Mouse (Mus musculus) cerebral cortex, adult 2 months (tissue): ENCODE measurements around the gene Tcf3.

Experiments used
- WGBS: fragments of 180-500 bp; shearing (Covaris S2); methylation state at CpG from one replicate; pipeline ENCODE4 v1.1.7; 2018; 5-methylcytosine and 5-hydroxymethylcytosine counted together

The Tcf3 gene

GRCm38 (mm10) chr10:80385811-80386734 lies 47.4 kb downstream of the Tcf3 start:
- WGBS = 2% methylated on average over 34 of the region's 34 CpGs

GRCm38 (mm10) chr10:80385310-80385709 lies 48.1 kb downstream of the Tcf3 start:
- WGBS = 13% methylated on average over 7 of the region's 7 CpGs

DNA sequence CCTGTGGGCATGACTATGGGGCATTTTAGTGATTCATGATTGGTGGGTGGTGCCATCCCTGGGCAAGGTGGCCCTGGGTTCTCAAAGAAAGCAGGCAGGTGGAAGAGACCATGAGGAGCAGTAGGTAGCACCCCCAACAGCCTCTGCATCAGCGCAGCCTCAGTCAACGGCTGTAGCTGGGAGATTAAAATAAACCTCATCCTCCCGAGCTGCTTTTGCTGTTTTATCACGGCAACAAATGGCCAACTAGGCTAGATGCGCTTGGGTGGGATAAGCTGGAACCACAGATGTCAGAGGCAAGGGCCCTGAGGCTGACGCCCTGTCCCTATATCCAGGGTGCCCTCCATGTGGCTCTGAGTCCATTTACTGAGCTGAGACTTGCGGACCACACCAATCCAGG lies 48.7 kb downstream of the Tcf3 start:
- 40% methylated on average over 7 of the region's 7 CpGs for WGBS

DNA sequence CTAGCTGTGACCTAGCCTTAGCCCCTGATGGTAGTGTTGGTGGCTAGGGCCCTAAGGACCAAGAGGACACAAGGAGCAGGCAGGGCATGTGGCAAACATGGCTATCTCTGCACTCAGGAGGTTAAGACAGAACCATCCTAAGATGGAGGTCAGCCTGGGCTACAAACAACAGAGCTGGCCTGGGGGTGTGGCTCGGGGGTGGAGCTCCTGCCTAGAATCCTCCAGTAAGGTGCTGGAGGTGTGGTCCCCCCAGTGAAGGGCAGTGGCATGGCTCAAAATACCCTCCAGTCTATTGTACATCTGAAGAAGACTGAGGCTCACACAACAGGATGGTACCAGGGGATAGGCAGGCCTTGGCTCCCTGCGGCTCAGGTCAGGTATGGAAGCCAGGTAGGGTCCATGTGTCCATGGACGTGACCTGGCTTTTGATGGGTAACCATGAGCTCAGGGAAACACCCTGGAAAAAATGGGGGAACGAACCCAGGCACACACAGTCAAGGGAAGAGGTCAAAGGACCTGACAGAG lies 49.3 kb downstream of the Tcf3 start:
- 85% methylated on average over 4 of the region's 4 CpGs for WGBS

GRCm38 (mm10) chr10:80383431-80383830 lies 50.0 kb downstream of the Tcf3 start:
- 57% methylated on average over 4 of the region's 4 CpGs for WGBS

GRCm38 (mm10) chr10:80382641-80383365 lies 50.6 kb downstream of the Tcf3 start:
- WGBS = 80% methylated on average over 7 of the region's 7 CpGs

DNA sequence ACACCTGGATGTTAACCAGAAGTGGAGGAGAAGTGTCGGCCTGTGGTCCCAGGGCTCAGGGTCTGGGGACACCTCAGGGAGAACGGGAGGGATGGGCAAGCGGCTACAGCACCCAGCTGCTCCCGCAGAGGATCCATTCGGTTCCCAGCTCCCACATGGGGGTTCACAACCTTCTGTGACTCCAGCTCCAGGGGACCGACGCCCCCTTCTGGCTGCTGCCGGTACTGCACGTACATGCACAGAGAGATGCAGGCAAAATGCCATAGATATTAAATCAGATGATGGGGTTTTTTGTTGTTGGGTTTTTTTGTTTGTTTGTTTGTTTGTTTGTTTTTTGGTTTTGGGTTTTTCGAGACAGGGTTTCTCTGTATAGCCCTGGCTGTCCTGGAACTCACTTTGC lies 55.7 kb downstream of the Tcf3 start:
- 58% methylated on average over 10 of the region's 10 CpGs for WGBS

DNA sequence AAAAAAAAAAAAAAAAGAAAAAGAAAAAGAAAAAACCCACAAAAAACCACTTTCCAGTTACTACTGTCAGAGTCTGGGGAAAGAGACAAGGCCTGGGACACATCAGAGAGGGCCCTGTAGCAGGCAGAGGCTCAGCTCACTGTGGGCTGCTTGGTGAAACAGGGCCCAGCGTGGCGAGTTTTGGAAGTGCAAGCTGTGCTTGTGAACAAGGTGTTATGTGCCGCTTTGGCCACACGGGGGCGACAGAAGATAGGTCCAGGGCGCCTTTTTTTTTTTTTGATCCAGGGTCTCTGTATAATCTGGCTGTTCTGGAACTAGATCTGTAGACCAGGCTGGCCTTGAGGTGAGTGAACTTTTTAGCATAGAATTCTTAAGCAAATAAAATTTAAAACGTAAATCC lies 57.3 kb downstream of the Tcf3 start:
- 2% methylated on average over 7 of the region's 7 CpGs for WGBS

GRCm38 (mm10) chr10:80374063-80374462 lies 59.4 kb downstream of the Tcf3 start:
- 30% methylated on average over 6 of the region's 6 CpGs for WGBS

DNA sequence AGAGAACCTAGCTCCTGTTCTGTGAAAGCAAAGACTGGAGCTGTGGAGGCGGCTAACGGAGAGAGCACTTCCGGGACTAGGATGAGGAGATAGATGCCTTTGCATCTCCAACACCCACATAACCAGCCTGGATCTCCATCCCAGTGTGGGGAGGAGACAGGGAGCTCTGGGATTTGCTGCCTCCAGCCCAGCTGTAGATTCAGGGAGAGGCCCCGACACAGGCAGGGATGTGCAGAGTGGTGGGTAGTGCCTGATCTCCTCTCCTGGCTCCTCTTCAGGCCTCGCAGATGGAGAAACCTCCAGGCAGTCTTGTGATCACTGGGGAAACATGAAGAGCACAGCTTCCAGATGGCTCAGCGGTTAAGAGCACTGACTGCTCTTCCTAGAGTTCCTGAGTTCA lies 60.7 kb downstream of the Tcf3 start:
- 42% methylated on average over 6 of the region's 6 CpGs for WGBS

- WGBS = 63% methylated on average over 9 of the region's 9 CpGs
Observed at GRCm38 (mm10) chr10:80371983-80372382, 61.5 kb downstream of the Tcf3 start.

GRCm38 (mm10) chr10:80371411-80371966 lies 62.0 kb downstream of the Tcf3 start:
- WGBS = 16% methylated on average over 12 of the region's 12 CpGs

DNA sequence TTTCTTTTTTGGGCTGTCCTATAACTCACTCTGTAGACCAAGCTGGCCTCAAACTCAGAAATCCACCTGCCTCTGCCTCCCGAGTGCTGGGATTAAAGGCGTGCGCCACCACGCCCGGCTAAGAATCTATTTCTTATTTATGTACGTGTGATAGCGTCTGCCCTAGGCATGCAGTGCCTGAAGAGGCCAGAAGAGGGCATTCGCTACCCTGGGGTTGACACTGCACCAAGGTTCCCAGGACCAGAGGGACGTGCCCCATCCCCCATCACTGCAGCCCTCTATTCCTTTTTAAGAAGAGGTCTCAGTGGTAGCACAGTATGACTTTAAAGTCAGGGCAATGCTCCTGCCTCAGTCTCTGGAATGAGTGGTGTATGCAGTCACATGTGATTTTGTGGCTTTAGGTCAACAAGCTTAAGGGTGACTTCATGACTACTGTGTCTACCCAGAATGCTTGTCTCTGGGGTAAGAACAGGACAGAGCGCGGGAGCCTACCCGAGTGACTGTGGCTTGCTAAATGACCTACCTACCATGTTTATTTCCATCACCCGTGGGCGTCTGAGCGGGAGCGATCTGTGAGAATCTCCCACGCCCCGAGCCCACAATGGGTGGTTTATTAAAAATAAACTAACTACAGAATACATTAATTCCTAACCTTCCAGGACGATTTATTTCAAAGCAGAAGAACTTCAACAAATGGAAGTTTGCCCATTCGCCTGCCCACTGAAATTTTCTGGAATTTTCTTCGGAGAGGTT lies 63.3 kb downstream of the Tcf3 start:
- WGBS = 61% methylated on average over 21 of the region's 21 CpGs

GRCm38 (mm10) chr10:80368392-80368791 lies 65.1 kb downstream of the Tcf3 start:
- WGBS = 87% methylated on average over 6 of the region's 6 CpGs

GRCm38 (mm10) chr10:80367954-80368353 lies 65.5 kb downstream of the Tcf3 start:
- WGBS = 59% methylated on average over 5 of the region's 5 CpGs

DNA sequence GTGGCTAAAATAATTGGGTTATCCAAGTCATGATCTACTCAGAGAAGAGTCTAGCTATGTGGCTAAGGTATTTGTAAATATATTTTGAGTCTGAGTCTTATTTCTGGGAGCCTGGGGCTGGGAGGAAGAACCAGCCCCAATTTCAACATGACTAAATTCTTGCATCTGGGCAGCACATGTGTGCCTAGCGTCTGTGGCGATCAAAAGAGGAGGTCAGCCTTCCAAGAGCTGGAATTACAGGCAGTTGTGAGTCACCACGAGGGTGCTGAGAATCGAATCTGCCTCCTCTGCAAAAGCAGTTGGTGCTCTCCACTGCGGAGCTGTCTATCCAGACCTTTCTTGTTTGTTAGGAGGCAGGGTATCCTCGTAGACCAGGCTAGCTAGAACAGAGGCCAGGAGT lies 67.7 kb downstream of the Tcf3 start:
- 65% methylated on average over 6 of the region's 6 CpGs for WGBS

DNA sequence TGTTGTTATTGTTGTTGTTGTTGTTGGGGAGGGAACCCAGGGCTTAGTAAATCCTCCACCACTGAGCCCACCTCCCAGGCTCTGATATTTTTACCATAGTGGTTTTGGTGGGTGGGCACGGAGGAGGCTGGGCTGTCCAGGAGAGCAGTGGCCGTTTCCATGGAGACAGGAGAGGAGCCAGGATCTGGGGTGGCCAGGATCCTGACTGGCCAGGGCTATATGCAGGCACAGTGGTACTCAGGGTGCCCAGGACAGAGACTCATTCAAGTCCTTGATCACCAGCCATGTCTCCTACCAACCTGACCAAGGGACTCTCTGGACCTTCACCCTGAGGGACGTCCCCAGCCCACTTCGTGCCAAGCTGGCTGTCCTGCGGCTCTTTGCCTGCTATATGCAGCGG lies 69.7 kb downstream of the Tcf3 start:
- WGBS = 36% methylated on average over 6 of the region's 6 CpGs
